Mouse (Mus musculus) hindbrain, embryonic 13.5 days (tissue): ENCODE results near the gene Hmox2. TPM values are rescaled to one million over a fixed set of nuclear protein-coding genes. Genes with fewer than 3 reads are reported as not detected.
"Not testable (repeated sequence)": the region's sequence is repeated elsewhere in the genome, so short reads cannot be mapped to it uniquely, and the experiment has no call there.

ENCODE experiments used
- ATAC-seq: fragments of 200-750 bp; cut with Nextera tagmentation; 2 replicates; pipeline ENCODE4 v1.8.0; 2017; ENCODE audit warnings: moderate TSS enrichment; ENCODE audit not compliant: low FRiP score
- H3K27ac ChIP-seq: fragments of 300-500 bp; sonication (generic); 2 replicates; pipeline ENCODE4 v1.5.1; 2015; ENCODE audit warnings: inconsistent platforms, mild to moderate bottlenecking, moderate library complexity
- H3K27me3 ChIP-seq: fragments of 300-500 bp; sonication (generic); 2 replicates; pipeline ENCODE4 v1.6.1; 2015; ENCODE audit warnings: mild to moderate bottlenecking, inconsistent platforms
- H3K36me3 ChIP-seq: fragments of 300-500 bp; sonication (generic); 2 replicates; pipeline ENCODE4 v1.6.1; 2015; ENCODE audit warnings: mild to moderate bottlenecking, inconsistent platforms
- H3K4me1 ChIP-seq: fragments of 300-500 bp; sonication (generic); replicated peaks from 2 replicates; pipeline ENCODE4 v1.6.1; 2015; ENCODE audit warnings: inconsistent platforms
- H3K4me2 ChIP-seq: fragments of 300-500 bp; sonication (generic); 2 replicates; pipeline ENCODE4 v1.6.1; 2015; ENCODE audit warnings: inconsistent platforms, mild to moderate bottlenecking, moderate library complexity
- H3K4me3 ChIP-seq: fragments of 300-500 bp; sonication (generic); 2 replicates; pipeline ENCODE4 v1.5.1; 2015; ENCODE audit warnings: mild to moderate bottlenecking, inconsistent platforms
- H3K9ac ChIP-seq: fragments of 300-500 bp; sonication (generic); 2 replicates; pipeline ENCODE4 v1.6.1; 2015; ENCODE audit warnings: mild to moderate bottlenecking, inconsistent platforms
- H3K9me3 ChIP-seq: fragments of 300-500 bp; sonication (generic); 2 replicates; pipeline ENCODE4 v1.6.1; 2016; ENCODE audit warnings: inconsistent platforms
- WGBS: fragments of 180-500 bp; shearing (Covaris S2); methylation state at CpG from one replicate; pipeline ENCODE4 v1.1.7; 2015; 5-methylcytosine and 5-hydroxymethylcytosine counted together
- polyA plus RNA-seq: library from polyadenylated mRNA; unstranded; fragments of >200 nt; fragmentation: Nextera tagmentation; extraction: Ambion mirVana; gene quantifications from 2 replicates; pipeline ENCODE4 v1.2.1, GENCODE M21; 2015

Gene Hmox2
- polyA plus RNA-seq = 94.6 and 96.7 TPM in 2 replicates

DNA sequence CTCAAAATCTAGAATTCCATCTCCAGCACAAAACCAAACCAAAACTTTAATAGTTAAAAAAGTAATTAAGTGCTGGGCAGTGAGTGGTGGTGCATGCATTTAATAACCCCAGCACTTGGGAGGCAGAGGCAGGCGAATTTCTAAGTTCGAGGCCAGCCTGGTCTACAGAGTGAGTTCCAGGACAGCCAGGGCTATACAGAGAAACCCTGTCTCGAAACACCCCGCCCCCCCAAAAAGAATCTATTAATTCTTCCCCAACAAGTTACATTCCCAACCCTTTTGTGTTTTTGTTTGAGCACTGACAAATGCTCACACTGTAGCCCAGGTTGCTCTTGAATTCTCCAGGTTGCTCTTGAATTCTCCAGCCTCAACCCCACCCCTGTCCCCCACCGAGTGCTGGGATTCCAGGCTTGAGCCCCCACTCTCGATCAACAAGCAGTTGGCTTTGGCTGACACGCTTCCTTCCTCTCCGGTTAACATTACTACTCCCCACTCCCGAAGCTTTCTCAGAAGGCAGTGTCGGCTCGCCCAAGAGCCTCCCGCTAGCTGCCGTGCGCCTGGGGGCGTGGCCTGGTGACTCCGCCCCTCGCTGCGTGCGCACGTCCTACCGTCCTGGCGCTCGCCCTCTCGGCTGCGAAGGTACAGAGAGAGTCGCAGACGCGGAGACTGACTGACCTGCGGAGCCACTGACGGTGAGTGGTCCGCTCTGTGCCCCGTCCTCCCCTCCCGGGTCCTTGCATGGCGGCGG is at the start of gene Hmox2:
Gene Hmox2 (plus strand): TSS at position 582 of the 748 bp plus-strand sequence.
- H3K4me1 ChIP-seq = peaks cover 20% of the 10 kb centered on the region
- H3K36me3 ChIP-seq = no peaks in the 10 kb centered on the region
- peak within 1 kb of the TSS; percentile 86 for H3K4me2 ChIP-seq
- H3K27ac ChIP-seq = peak within 1 kb of the TSS; percentile 78
- ATAC-seq = peak; percentile 96
- H3K4me3 ChIP-seq = peak within 1 kb of the TSS; percentile 69
- no peaks in the 10 kb centered on the region for H3K27me3 ChIP-seq
- peak within 1 kb of the TSS; percentile 84 for H3K9ac ChIP-seq
- no peaks in the 10 kb centered on the region for H3K9me3 ChIP-seq
- WGBS = 6% methylated on average over 34 of the region's 35 CpGs

- Histone ChIP-seq H3K4me2 (no peak overlapping the region), H3K36me3 (peaks cover 33% of the 10 kb centered on the region), H3K27ac (no peak overlapping the region), H3K4me1 (peaks cover 16% of the 10 kb centered on the region), H3K4me3 (no peak overlapping the region), H3K9ac (no peak overlapping the region), H3K9me3 (no peaks in the 10 kb centered on the region), H3K27me3 (no peaks in the 10 kb centered on the region)
- no peak for ATAC-seq
- WGBS = 97% methylated on average over 5 of the region's 5 CpGs
Measured at GRCm38 (mm10) chr16:4676836-4677235, 49.3 kb upstream of the Hmox2 start.

DNA sequence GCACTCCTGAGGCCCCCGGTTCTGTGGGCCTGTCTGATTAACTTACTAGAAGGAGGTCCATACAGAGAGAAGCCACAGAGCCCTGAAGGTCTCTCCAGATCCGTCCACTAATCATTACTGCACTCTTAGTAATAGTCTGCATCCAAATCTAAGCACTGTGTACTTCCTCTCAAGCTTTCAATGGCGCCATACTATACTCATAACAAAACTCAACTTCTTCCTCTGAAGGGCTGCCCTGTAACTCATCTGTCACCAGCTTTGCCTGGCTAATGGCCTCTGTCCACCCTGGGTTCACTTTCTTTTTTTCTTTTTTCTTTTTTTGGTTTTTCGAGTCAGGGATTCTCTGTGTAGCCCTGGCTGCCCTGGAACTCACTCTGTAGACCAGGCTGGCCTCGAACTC is 48.1 kb upstream of the Hmox2 start:
- Histone ChIP-seq H3K9me3 (no peaks in the 10 kb centered on the region), H3K4me1 (peaks cover 20% of the 10 kb centered on the region), H3K27ac (no peak overlapping the region), H3K4me2 (peak overlapping the region; percentile 97; the same call in 1 of the 2 replicates), H3K36me3 (peaks cover 27% of the 10 kb centered on the region), H3K9ac (no peak overlapping the region), H3K4me3 (no peak overlapping the region), H3K27me3 (no peaks in the 10 kb centered on the region)
- ATAC-seq = no peak
- 82% methylated on average over 5 of the region's 5 CpGs for WGBS

DNA sequence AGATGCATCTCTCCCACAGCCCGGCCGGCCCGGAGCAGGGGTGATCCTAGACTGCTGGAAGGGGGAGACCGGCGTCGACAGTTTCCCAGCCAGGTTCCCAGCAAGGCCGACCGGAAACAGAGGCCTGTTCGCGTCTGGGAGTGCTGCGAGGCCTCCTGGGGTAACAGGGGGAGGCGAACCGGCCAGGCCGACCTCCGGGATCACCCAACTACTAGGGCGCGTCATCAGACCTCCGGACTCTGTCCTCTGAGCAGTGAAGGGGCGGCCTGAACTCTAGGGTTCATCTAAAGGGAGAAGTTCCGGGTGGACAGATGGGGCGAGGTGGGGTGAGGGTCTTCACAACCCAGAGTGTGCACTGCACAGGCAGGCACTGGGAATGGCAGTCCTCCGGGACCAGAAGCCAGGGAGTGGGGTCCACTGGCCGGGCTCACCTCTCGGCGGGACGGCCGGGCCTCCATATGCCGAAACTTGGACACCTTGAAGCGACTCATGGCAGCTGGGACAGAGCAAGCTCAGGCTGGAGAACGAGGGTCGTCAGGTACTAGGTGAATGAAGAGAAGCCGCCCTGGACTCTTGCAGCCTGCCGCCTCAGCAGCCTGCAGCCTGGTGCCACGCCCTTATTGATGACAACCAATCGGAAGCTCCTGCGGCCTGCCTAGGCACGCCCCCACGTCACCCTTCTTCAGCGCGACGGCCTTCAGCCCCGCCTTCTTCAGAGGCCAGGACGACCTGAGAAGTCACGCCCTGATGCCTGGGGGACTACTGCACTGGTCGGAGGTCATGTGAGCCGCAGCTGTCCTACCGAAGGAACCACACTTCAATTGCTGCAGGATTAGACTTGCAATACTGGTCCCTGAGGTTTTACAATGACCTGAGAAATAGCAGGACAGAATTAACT is 46.8 kb upstream of the Hmox2 start, which contains the start of gene Coro7:
Gene Coro7 (minus strand): TSS at position 657 of the 898 bp plus-strand sequence.
- peak within 1 kb of the TSS; percentile 48 for H3K27ac ChIP-seq
- H3K9me3 ChIP-seq = no peaks in the 10 kb centered on the region
- H3K4me3 ChIP-seq = peak within 1 kb of the TSS; percentile 65
- peak within 1 kb of the TSS; percentile 84 for H3K9ac ChIP-seq
- peak within 1 kb of the TSS; percentile 97 for H3K4me2 ChIP-seq
- peak; percentile 88 for ATAC-seq
- H3K36me3 ChIP-seq = peaks cover 21% of the 10 kb centered on the region
- peaks cover 24% of the 10 kb centered on the region for H3K4me1 ChIP-seq
- WGBS = under 1% methylated on average over 47 of the region's 47 CpGs
- H3K27me3 ChIP-seq = no peaks in the 10 kb centered on the region

- not testable (repeated sequence) for H3K4me3 ChIP-seq, H3K27me3 ChIP-seq, H3K36me3 ChIP-seq, H3K4me2 ChIP-seq, ATAC-seq, H3K9ac ChIP-seq, H3K27ac ChIP-seq, H3K9me3 ChIP-seq
- 80% methylated on average over 3 of the region's 3 CpGs for WGBS
- H3K4me1 ChIP-seq = peaks cover 37% of the 10 kb centered on the region
Measured at GRCm38 (mm10) chr16:4680922-4681455, 45.2 kb upstream of the Hmox2 start.

GRCm38 (mm10) chr16:4682628-4683179 is 43.5 kb upstream of the Hmox2 start:
- no peaks in the 10 kb centered on the region for H3K27me3 ChIP-seq
- ATAC-seq = no peak
- no peak overlapping the region for H3K9ac ChIP-seq
- H3K4me2 ChIP-seq = peak overlapping the region; percentile 93
- peak overlapping the region; percentile 94; the same call in 1 of the 2 replicates for H3K4me3 ChIP-seq
- H3K36me3 ChIP-seq = peaks cover 7% of the 10 kb centered on the region
- peak overlapping the region; percentile 78; the same call in 1 of the 2 replicates for H3K27ac ChIP-seq
- H3K9me3 ChIP-seq = no peaks in the 10 kb centered on the region
- peaks cover 36% of the 10 kb centered on the region for H3K4me1 ChIP-seq
- 84% methylated on average over 4 of the region's 4 CpGs for WGBS

GRCm38 (mm10) chr16:4683193-4683580 is 43.0 kb upstream of the Hmox2 start:
- peaks cover 31% of the 10 kb centered on the region for H3K4me1 ChIP-seq
- peak overlapping the region; percentile 95 for H3K9ac ChIP-seq
- peak overlapping the region; percentile 93 for H3K4me2 ChIP-seq
- no peaks in the 10 kb centered on the region for H3K27me3 ChIP-seq
- no peak for ATAC-seq
- peaks cover 12% of the 10 kb centered on the region for H3K36me3 ChIP-seq
- H3K4me3 ChIP-seq = peak overlapping the region; percentile 94
- no peaks in the 10 kb centered on the region for H3K9me3 ChIP-seq
- 35% methylated on average over 9 of the region's 9 CpGs for WGBS
- peak overlapping the region; percentile 78 for H3K27ac ChIP-seq

DNA sequence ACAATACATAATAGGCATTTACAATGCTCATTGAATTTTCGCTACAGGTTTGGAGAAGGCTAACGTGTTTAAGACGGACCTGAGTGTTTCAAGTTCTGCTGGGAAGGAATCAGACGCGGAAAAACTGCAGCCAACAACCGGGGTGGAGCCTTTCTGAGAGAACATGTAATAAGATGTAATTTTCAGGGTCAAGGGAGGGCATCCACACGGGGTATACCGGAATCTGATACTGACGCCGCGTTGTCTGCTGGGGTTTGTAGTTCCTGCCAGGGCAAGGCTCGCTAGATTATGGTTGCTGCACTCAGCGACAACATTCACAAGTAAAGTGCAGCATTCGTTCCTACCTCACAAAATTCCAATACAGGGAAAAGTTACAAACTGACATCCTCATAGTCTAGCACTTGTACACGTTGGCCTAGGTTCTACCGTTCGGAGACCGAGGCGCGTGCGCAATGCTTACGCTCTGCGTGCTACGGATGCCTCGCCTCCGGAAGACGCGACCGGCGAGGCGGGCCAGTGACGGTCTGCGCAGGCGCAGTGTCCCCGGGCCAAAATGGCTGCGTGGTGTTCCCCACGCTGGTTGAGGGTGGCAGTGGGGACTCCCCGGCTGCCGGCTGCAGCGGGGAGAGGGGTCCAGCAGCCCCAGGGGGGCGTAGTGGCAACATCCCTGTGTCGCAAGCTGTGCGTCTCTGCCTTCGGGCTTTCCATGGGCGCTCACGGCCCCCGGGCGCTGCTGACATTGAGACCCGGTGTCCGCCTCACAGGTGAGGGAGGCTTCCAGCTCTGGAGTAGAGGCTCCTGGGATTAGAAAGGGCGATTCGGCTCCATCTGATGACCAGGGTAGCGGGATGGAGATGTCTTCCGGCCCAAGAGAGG is 42.3 kb upstream of the Hmox2 start:
- Histone ChIP-seq H3K4me1 (peaks cover 25% of the 10 kb centered on the region), H3K9ac (peak overlapping the region; percentile 95), H3K4me2 (peak overlapping the region; percentile 93), H3K27ac (peak overlapping the region; percentile 78), H3K9me3 (no peaks in the 10 kb centered on the region), H3K36me3 (peaks cover 15% of the 10 kb centered on the region), H3K27me3 (no peaks in the 10 kb centered on the region), H3K4me3 (peak overlapping the region; percentile 94)
- peak; percentile 87 for ATAC-seq
- WGBS = under 1% methylated on average over 54 of the region's 54 CpGs

DNA sequence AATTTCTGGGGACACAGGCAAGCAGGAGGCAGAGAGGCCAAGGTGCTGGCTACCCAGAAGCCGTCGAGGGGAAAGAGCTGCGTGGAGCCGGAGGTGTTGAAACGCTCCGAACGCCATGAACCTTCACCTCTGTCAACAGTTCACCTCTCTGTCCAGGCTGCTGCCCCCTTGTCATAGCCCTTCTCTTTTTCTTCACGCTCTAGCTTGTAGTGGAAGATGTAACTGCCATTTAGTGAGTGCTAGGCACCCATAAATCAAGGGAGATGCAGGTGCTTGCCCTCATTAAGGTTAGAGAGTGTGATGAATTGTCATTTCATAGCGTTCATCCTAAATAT is 41.7 kb upstream of the Hmox2 start:
- Histone ChIP-seq H3K4me1 (peaks cover 20% of the 10 kb centered on the region), H3K9ac (peak overlapping the region; percentile 95), H3K27me3 (no peaks in the 10 kb centered on the region), H3K9me3 (no peaks in the 10 kb centered on the region), H3K4me2 (peak overlapping the region; percentile 93), H3K4me3 (peak overlapping the region; percentile 94), H3K36me3 (peaks cover 21% of the 10 kb centered on the region), H3K27ac (peak overlapping the region; percentile 78)
- WGBS = 2% methylated on average over 9 of the region's 9 CpGs
- no peak for ATAC-seq

DNA sequence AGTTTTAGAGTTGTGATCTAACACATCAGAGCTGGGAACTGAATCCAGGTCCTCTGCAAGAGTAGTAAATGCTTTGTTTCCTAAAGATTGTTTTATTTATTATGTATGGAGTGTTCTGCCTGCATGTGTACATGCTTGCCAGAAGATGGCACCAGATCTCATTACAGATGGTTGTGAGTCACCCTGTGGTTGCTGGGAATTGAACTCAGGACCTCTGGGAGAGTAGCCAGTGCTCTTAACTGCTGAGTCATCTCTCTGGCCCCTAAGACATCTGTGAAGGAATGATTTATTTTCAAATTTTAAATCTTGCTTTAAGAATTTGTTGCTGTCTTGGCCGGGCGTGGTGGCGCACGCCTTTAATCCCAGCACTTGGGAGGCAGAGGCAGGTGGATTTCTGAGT is 36.8 kb upstream of the Hmox2 start:
- not testable (repeated sequence) for ATAC-seq, H3K4me2 ChIP-seq, H3K27me3 ChIP-seq, H3K9me3 ChIP-seq, H3K27ac ChIP-seq, H3K9ac ChIP-seq, H3K4me3 ChIP-seq
- Histone ChIP-seq H3K4me1 (peaks cover 13% of the 10 kb centered on the region), H3K36me3 (peaks cover 68% of the 10 kb centered on the region)
- 98% methylated on average over 4 of the region's 4 CpGs for WGBS

GRCm38 (mm10) chr16:4701211-4701610 is 24.9 kb upstream of the Hmox2 start:
- 96% methylated on average over 3 of the region's 3 CpGs for WGBS
- H3K4me1 ChIP-seq = no peaks in the 10 kb centered on the region
- no peaks in the 10 kb centered on the region for H3K27me3 ChIP-seq
- peaks cover 98% of the 10 kb centered on the region for H3K36me3 ChIP-seq
- no peak overlapping the region for H3K27ac ChIP-seq
- no peaks in the 10 kb centered on the region for H3K9me3 ChIP-seq
- no peak overlapping the region for H3K4me2 ChIP-seq
- no peak for ATAC-seq
- no peak overlapping the region for H3K4me3 ChIP-seq
- no peak overlapping the region for H3K9ac ChIP-seq
